Mouse (Mus musculus) left cerebral cortex, adult 11 months (tissue): ENCODE measurements around the gene Retreg1.

Source experiments
- DNase-seq: peaks from one replicate; pipeline ENCODE4 v3.0.0; 2022; ENCODE audit warnings: low spot score

The Retreg1 gene

GRCm38 (mm10) chr15:25843086-25843991, at the start of gene Retreg1:
Gene Retreg1 (plus strand): TSS chr15:25843180.
- peak; percentile 78 for DNase-seq

- no peak for DNase-seq
These were observed 48.9 kb upstream of the Retreg1 start for GRCm38 (mm10) chr15:25794123-25794522.

GRCm38 (mm10) chr15:25795496-25795895, 47.5 kb upstream of the Retreg1 start:
- no peak for DNase-seq

GRCm38 (mm10) chr15:25796353-25796752, 46.6 kb upstream of the Retreg1 start:
- no peak for DNase-seq

GRCm38 (mm10) chr15:25797179-25797578, 45.8 kb upstream of the Retreg1 start:
- no peak for DNase-seq

- no peak for DNase-seq
These were observed 45.1 kb upstream of the Retreg1 start for GRCm38 (mm10) chr15:25797888-25798287.

GRCm38 (mm10) chr15:25801726-25802125, 41.3 kb upstream of the Retreg1 start:
- DNase-seq: no peak

- no peak for DNase-seq
These were observed 40.8 kb upstream of the Retreg1 start for GRCm38 (mm10) chr15:25802194-25802593.

GRCm38 (mm10) chr15:25803111-25803510, 39.9 kb upstream of the Retreg1 start:
- no peak for DNase-seq

- DNase-seq: no peak
These were observed 37.5 kb upstream of the Retreg1 start for GRCm38 (mm10) chr15:25805336-25806110.

GRCm38 (mm10) chr15:25806363-25806762, 36.6 kb upstream of the Retreg1 start:
- DNase-seq: no peak

GRCm38 (mm10) chr15:25806878-25807277, 36.1 kb upstream of the Retreg1 start:
- no peak for DNase-seq

- DNase-seq: no peak
These were observed 34.1 kb upstream of the Retreg1 start for GRCm38 (mm10) chr15:25808677-25809460.

- no peak for DNase-seq
These were observed 33.3 kb upstream of the Retreg1 start for GRCm38 (mm10) chr15:25809669-25810068.

GRCm38 (mm10) chr15:25811834-25812250, 31.1 kb upstream of the Retreg1 start:
- no peak for DNase-seq

GRCm38 (mm10) chr15:25812479-25812878, 30.5 kb upstream of the Retreg1 start:
- no peak for DNase-seq

- no peak for DNase-seq
These were observed 28.4 kb upstream of the Retreg1 start for GRCm38 (mm10) chr15:25814535-25814934.

GRCm38 (mm10) chr15:25817191-25817590, 25.8 kb upstream of the Retreg1 start:
- no peak for DNase-seq

- no peak for DNase-seq
These were observed 21.0 kb upstream of the Retreg1 start for GRCm38 (mm10) chr15:25821981-25822380.

- no peak for DNase-seq
These were observed 20.3 kb upstream of the Retreg1 start for GRCm38 (mm10) chr15:25822656-25823055.

- no peak for DNase-seq
These were observed 16.4 kb upstream of the Retreg1 start for GRCm38 (mm10) chr15:25826531-25826961.

- DNase-seq: no peak
These were observed 14.5 kb upstream of the Retreg1 start for GRCm38 (mm10) chr15:25828464-25828863.
